Mouse (Mus musculus) layer of hippocampus, postnatal 25 days (tissue): ENCODE measurements around the gene Rpl41. TPM values are rescaled to one million over a fixed set of nuclear protein-coding genes. Genes with fewer than 3 reads are reported as not detected.
A peak's percentile ranks its signal among the peaks of the same experiment; 100 is the strongest.
"Not testable (repeated sequence)": the region's sequence is repeated elsewhere in the genome, so short reads cannot be mapped to it uniquely, and the experiment has no call there.

Source experiments
- DNase-seq, 2 experiments: peaks; one replicate each; pipeline ENCODE4 v3.0.0; 2022; ENCODE audit warnings: mixed read lengths in 2 of 2, low spot score in 1 of 2; ENCODE audit errors: extremely low spot score in 1 of 2
- total RNA-seq, 2 experiments: library from RNA; stranded (reverse); gene quantifications; 2 replicates each; pipeline ENCODE4 v1.2.3; 2021

The Rpl41 gene
- total RNA-seq, 2 experiments from 2014 or later, result 1,459 to 1,623 TPM

- DNase-seq, result no peak
Observed at GRCm38 (mm10) chr10:128556963-128557362, 7.9 kb upstream of the Rpl41 start.

DNA sequence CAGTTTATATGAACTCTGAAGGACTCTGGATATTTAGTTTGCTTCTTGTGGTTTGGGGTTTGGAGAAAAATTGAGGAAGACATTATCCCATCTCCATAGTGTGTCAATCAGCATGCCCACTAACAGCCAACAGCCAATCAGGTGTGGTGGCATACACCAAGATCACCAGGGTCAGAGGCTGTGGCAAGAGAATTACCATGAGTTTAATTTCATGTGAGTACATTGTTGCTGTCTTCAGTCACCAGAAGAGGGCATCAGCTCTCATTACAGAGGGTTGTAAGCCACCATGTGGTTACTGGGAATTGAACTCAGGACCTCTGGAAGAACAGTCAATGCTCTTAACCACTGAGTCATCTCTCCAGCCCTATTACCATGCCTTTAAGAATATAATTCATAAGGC lies 7.2 kb upstream of the Rpl41 start:
- DNase-seq, result no peak

GRCm38 (mm10) chr10:128555567-128555966 lies 6.5 kb upstream of the Rpl41 start:
- DNase-seq, result not testable (repeated sequence)

GRCm38 (mm10) chr10:128550144-128550823 lies 1.2 kb upstream of the Rpl41 start:
- not testable (repeated sequence) for DNase-seq

- DNase-seq, result not testable (repeated sequence)
Observed at GRCm38 (mm10) chr10:128549682-128550057, 565 bp upstream of the Rpl41 start.

DNA sequence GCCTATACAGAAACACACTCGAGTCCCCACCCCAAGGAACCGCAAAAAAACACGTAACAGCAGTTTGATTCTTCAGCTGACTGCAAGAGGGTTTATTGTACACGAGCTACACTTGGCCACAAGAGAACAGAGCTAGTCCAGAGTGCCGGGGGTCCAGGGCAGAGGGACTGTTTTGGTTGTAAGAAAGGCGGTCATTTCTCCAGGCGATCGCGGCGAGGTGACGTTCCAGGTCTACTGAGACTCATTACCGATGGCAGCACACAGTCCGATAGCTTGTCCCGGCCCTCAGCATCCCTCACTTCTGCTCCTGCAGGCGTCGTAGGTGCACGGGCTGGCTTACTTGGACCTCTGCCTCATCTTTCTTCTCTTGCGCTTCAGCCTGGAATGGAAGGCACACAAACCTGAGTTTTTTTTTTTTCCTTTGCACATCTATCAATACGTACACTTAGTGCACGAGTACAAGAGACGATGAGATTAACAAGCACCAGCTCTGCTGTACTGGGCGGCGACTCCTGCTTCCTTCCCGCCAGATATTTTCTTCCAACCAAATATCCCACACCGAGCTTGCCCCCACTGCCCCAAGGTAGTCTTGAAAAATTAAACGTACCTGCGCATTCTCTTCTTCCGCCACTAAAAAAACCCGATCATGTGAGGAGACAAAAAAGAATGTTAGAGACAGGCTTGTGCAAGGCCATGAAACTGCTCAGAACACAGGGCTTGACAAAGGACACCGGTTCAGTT lies 884 bp downstream of the Rpl41 start:
- not testable (repeated sequence) for DNase-seq

- DNase-seq, result peak; percentile 80 to 87
Observed at GRCm38 (mm10) chr10:128547361-128548032, 1.6 kb downstream of the Rpl41 start, which contains the start of gene Zc3h10. Gene Zc3h10 (minus strand): TSS chr10:128547774.

DNA sequence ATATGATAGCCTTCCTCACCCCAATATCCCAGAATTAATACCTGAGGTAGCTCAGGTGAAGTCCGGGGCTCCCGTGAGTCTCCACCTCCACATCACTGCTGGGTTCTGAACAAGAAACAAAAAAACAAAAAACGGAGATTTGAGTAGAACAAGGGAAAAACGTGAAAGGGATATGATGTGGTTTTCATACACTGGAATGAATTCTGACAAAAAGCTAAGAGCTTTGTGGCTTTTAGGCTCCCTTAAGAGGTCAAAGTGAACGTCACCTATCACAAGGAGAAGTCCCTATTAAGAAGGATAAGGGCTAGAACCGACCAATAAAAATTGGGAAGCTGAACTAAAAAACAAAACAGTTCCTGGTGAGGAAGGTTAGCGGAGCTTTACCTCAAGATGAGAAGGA lies 2.3 kb downstream of the Rpl41 start:
- DNase-seq, result no peak

DNA sequence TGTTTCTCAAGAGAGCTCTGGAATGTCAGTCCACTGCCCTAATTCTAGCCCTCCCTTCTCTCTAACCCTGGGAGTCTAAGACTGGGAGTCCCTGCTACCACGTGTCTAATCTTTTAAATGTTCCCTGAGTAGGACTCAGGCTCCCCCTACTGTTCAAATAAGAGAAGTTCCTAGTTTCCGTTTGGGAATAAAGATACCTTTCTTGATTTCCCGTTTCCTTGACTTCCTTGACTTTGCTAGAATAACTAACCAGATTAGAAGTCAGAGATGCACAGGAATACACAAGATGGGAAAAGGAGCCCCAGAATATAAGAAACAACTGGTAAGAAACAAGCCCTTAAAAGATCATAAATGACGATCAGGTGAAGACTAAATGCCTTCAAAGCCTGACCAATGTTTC lies 2.7 kb downstream of the Rpl41 start:
- DNase-seq, result no peak

DNA sequence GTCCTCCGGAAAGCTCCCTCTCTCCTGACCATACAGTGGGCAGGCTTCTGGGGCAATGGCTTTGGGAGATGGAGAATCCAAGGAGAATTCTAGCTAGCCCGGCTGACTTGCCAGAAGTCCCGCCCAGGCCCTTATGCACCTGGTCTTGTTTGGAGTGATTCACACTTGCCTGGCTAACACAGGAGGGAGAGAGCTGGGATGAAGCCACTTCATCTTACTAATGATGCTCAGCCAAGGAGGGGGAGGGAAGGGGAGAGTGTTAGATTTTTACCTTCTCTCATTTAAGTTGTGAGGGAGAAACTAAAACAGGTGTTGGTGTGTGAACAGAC lies 3.6 kb downstream of the Rpl41 start:
- DNase-seq, result no peak

GRCm38 (mm10) chr10:128544674-128545569 lies 4.2 kb downstream of the Rpl41 start:
- DNase-seq, result no peak

GRCm38 (mm10) chr10:128544151-128544657 lies 4.9 kb downstream of the Rpl41 start:
- DNase-seq, result no peak

- DNase-seq, result no peak
Observed at GRCm38 (mm10) chr10:128543100-128543499, 6.0 kb downstream of the Rpl41 start.

DNA sequence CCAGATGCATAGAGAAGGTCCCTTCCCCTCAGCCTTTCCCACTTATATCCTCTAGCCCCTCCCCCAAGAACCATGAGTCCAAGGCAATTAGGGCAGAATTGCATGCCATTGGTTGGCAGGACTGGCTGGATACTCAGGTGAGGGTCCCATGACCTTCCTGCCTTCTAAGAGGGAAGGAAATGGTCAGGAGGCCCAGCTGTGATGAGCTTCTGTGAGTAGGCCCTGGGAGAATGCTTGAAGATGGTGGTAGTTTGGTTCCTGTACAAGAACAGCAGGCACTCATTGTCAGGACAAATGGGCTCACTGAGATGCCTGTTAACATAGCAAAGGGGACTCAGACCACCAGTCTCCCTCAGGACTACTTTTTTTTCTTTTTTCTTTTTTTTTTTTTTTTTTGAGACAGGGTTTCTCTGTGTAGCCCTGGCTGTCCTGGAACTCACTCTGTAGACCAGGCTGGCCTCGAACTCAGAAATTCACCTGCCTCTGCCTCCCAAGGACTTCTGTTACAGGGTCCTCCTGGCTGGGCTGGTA lies 10.7 kb downstream of the Rpl41 start:
- DNase-seq, result no peak

- DNase-seq, result peak; percentile 69 to 83
Observed at GRCm38 (mm10) chr10:128536266-128536940, 12.7 kb downstream of the Rpl41 start.

DNA sequence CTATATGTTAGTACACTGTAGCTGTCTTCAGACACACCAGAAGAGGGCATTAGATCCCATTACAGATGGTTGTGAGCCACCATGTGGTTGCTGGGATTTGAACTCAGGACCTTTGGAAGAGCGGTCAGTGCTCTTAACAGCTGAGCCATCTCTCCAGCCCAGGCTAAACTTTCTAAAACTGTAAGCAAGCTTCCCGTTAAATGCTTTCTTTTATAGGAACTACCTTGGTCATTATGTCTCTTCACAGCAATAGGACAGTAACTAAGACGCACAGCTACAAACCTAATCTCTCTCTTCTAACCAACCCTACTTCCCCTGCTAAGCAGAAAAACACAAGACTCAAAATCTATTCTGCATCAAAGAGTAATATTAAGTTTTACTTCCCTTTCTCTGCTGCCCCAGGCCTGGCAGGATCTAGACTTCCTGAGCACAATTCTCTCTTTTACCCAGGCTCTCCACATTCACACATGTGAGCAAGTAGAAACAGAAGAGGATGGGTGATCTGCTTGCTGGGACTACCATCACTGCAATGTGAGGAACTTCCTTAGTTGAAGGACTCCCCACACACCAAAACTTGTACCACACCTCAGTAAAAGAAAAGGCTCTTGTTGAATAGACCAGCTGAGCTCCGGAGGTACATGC lies 13.4 kb downstream of the Rpl41 start:
- no peak for DNase-seq

- no peak for DNase-seq
Observed at GRCm38 (mm10) chr10:128535206-128535605, 13.9 kb downstream of the Rpl41 start.

- DNase-seq, result no peak
Observed at GRCm38 (mm10) chr10:128526366-128527356, 22.4 kb downstream of the Rpl41 start.
